Mouse (Mus musculus) retina, postnatal 7 days (tissue): ENCODE data around the gene 4931440F15Rik.

Experiments
- DNase-seq: peaks from one replicate; pipeline ENCODE4 v3.0.0-alpha.2; 2012; ENCODE audit warnings: low read depth, low spot score

4931440F15Rik gene

GRCm38 (mm10) chr11:29801432-29802427 is 23.7 kb downstream of the 4931440F15Rik start:
- DNase-seq: no peak

- no peak for DNase-seq
These were observed 25.6 kb downstream of the 4931440F15Rik start for GRCm38 (mm10) chr11:29799839-29800238.

GRCm38 (mm10) chr11:29795106-29795505 is 30.4 kb downstream of the 4931440F15Rik start:
- no peak for DNase-seq

GRCm38 (mm10) chr11:29794475-29794874 is 31.0 kb downstream of the 4931440F15Rik start:
- DNase-seq: no peak

- no peak for DNase-seq
These were observed 34.7 kb downstream of the 4931440F15Rik start for GRCm38 (mm10) chr11:29790796-29791195.

GRCm38 (mm10) chr11:29788921-29789638 is 36.4 kb downstream of the 4931440F15Rik start:
- DNase-seq: peak; percentile 20

GRCm38 (mm10) chr11:29788499-29788898 is 37.0 kb downstream of the 4931440F15Rik start:
- no peak for DNase-seq

- no peak for DNase-seq
These were observed 38.0 kb downstream of the 4931440F15Rik start for GRCm38 (mm10) chr11:29787473-29787872.

GRCm38 (mm10) chr11:29786583-29787219 is 38.8 kb downstream of the 4931440F15Rik start:
- DNase-seq: no peak

- DNase-seq: no peak
These were observed 46.0 kb downstream of the 4931440F15Rik start for GRCm38 (mm10) chr11:29779409-29780026.

- DNase-seq: no peak
These were observed 46.5 kb downstream of the 4931440F15Rik start for GRCm38 (mm10) chr11:29778936-29779335.

GRCm38 (mm10) chr11:29777964-29778363 is 47.5 kb downstream of the 4931440F15Rik start:
- DNase-seq: no peak

GRCm38 (mm10) chr11:29774760-29775159 is 50.7 kb downstream of the 4931440F15Rik start:
- no peak for DNase-seq

- peak; percentile 30 for DNase-seq
These were observed 51.2 kb downstream of the 4931440F15Rik start for GRCm38 (mm10) chr11:29774296-29774695.
